Mouse (Mus musculus) thymus, postnatal 10 days (tissue): ENCODE data around the gene Pex26.
A peak's percentile ranks its signal among the peaks of the same experiment; 100 is the strongest.

Source experiments
- DNase-seq, 2 experiments: peaks; one replicate each; pipeline ENCODE4 v3.0.0; 2021; ENCODE audit warnings: low spot score in 2 of 2

Pex26 gene

GRCm38 (mm10) chr6:121166098-121166552, 17.3 kb upstream of the Pex26 start:
- no peak for DNase-seq

DNA sequence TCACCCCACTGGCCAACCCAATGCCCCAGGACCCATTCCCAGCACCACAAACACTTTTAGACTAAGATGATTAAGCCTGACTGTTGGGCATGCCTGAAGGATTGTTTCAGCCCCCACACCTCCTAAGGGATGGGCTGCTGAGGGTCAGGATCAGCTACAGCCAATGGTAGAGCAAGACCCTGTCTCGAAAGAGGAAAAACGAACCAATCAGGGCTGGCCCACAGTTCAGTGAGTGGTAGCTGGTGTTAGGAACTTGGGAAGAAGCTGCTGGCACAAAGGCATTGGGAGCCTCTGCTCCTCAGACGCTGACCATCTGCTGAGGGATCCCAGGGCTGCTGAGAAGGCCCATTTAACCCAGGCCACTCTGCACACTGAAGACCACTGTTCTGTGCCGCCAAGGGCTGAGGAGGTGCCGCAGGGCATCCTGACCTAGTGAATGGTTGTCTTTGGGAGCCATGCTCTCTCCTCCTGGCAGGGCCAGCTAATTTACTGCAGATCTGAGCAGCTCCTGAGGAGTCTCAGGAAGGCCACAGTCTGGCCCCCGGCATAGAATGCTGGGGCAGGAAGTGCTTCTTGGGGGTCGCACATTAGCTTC, 16.0 kb upstream of the Pex26 start:
- no peak for DNase-seq

DNA sequence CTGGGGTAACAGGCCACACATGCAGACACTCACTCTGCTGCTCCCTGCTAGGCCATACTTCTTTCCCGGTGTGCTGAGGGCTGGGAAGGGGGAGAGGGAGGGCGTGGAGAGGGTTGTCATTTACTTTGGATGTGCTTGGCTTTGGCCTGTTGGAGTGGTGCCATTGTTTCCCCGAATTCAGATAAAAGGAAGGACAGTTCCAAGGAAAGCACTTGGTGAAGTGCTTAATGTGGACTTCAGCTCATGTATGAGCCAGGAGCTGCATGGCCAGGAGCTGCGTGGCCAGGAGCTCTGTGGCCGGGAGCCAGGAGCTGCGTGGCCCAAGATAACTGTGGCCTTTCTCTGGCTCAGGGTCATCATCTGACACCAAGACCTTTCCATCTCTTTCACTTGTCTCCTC, 12.4 kb upstream of the Pex26 start:
- DNase-seq: no peak

DNA sequence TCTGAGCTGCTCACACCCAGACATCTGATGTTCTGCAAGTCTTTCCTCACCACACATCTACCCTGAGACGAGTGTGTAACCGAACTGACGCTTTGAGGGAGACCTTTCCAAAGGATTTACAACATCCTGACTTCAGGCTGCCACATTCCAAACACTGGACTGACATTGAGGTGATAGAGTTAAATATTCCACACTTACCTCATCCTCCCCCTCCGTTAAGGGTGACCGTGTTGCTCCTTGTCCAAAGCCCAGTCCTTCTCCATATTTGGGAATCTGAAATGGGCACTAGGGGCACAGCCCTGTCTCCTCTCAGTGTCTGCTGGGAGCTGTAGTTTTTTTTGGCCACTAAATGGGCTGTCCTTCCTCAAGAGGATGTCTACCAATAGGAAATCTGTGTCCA, 10.0 kb upstream of the Pex26 start:
- DNase-seq: no peak

DNA sequence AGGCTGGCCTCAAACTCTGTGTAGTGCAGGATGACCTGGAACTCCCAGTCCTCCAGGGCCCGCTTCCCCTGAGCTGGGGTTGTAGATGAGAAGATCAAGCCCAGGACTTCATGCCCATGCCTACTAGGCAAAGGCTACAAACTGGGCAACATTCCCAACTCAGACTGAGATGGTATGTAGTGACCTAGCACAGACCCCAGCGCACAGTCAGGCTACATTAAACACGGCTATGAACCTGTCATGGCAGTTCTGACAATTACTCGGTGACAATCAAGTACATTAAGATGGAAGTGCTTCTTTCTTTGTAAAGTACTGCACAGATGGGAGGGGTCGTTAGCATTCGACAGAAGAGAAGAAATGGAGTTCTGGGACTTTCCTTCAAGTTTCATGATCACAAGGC, 8.7 kb upstream of the Pex26 start:
- DNase-seq: no peak

DNA sequence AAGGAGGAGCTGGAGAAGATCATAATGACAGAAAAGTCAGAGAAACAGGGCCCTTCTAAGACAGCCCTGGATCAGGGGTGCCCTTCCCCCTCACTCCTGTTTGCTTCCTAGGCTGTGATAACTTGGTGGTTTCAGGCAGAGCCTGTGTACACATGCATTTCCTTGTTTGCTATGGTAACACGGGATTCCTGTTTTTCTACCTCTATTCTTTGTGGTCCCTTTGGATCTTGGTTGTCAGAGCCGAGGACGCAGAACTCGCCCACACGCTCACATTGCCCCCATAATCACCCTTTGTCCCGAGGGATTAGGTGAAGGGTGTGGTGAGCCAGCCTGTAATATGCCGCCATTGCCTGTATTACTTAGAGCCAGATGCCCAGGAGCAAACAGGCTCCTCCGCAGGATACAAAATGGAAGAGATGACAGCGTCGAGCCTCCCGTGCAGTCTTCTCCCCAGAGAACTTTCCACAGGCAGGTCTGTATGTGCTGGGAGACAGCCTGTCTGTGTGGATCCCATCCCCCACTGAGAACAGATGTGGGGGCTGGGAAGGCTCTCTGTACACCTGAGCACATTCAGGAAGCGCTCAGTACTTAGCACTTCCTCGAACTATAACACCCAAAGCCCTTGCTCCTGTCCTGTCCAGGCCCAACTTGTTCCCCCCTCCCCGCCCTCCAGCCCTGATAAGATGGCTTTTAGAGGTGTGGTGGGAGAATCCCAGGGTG, 7.3 kb upstream of the Pex26 start:
- no peak for DNase-seq

DNA sequence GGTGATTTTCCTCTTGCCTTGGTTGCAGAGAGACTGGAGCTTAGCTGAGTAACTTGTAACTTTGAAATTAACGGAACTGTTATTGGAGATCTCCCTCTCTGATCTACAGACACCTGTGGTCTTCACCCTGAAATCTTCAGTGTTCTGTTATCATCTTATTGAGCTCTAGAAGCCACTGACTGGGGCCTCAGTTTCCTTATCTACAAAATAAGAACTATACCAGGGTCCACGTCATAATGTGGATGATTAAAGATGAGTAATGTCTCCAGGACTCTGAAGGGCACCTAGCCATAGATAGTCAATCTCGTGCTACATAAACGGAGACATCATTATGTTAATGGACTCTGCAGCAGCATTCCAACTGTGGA, 6.8 kb upstream of the Pex26 start:
- no peak for DNase-seq

DNA sequence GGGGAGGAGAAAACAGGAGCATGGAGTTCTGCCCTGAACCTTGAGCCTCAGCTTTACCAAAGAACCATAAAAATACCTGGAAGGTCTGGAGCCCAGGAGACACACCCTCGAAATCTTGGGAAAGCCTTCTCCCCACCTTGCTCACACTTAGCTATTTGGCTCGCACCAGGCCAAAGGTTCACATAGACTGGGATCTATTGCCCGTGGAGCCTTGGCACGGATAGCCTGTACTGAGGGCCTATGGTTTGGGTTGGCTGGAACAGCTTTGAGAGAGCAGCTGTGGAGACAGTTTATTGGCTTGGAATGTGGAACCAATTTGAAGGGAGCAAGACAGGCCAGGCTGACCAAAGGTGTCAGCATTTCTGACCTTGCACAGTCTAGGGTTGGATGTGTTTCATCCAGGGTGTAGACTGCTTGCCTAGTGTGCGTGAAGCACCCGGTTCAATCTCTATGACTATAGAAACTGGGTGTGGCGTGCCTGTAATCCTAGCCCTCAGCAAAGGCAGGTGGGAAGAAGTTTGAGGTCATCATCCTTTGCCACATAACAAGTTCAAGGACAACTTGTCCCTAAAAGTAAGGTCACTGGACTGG, 6.3 kb upstream of the Pex26 start:
- DNase-seq: no peak

GRCm38 (mm10) chr6:121178700-121179358, 4.6 kb upstream of the Pex26 start:
- peak in 1 of 2 experiments; percentile 55 for DNase-seq

DNA sequence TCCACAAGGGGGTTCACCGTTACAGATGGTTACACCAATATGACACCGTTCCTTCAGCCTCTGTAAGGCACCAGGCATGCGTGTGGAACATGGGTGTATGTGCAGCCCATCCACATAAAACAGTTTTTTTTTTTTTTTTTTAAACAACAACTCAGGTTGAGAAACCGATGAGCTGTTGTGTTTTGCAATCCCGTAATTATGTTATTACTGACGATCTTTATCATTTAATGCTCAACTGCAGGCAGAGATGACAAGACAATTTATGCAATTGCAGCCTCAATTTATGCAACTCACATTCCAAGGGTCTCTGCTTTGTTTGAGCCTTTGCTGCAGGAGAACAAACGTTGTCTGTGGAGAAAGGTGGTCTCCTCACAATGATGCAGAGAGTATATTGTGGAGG, 3.6 kb upstream of the Pex26 start:
- no peak for DNase-seq

DNA sequence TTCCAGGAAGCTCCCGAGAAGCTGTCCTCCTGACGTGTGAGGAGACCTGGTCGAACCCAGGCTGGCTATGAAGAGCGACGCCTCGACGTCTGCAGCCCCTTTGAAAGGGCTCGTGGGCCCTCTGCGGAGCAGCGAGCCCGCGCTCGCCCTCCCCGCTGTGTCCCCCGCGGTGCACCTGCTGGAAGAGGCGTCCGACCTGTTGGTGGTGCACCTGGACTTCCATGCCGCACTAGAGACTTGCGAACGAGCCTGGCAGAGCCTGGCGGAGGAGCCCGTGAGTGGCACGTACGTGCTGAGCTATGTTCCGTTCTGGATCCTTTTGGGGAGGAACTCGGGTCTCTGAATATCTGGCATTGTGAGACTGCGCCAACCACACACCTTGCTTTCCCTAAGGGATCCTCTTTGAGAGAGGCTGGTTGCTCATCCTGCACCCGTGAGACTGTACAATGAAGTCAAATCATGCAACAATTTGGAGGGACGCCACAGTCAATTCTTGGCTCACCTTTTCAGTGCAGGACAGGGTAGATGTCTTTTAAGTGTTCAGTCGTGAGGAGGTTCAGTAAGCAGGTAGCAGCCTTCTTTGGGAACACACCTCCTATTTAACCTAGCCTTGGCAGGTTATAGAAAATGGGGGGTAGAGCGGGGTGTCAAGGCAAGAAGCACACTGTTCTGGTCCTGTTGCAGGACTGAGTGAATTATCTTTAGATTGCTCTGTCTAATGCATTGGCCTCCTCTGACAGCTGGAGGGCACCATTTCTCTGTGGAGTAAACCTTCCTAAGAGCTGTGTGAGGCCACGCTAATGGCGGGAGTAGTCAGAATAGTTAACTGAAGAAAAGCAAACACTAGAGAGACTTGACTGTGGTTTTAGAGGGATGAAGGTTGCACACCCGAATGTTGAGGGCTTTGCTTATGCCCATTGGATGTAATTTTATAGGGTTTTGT, 1.0 kb downstream of the Pex26 start:
- DNase-seq: peak; percentile 60 to 66

- DNase-seq: no peak
Measured at GRCm38 (mm10) chr6:121185232-121185631, 1.8 kb downstream of the Pex26 start.

DNA sequence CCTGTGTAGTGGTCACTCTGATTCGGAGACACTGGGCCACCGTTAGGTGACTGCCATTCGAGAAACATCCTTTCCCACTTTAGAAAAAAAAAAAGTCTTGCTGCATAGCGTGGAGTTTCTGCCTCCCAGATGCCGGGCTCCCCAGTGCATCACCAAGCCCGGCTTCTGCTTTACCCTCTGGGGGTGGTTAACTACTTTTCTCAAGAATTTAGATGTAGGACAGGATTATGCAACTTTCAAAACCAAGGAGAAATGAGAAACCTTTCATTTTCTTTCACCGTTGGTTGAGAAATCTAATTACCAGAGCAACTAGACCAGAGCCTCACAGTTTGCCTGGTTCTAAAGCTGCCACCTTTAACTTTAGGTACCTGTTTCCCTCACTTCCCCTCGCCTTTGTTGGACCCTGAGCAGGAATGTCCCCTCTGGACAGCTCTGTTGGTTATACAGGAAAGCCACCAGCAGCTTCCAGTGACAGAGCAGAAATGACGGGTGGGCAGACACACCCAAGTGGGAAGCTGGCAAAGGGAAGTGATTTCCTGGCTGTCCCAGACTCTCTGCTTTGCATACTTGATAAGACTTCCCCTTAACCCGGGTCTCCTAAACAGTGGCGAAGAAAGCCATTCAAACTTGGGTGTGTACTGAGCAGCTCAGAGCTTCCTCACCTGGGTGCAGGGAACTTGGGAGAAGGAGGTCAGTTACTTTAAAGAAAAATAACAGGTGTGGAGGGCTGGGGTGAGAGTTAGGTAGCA, 8.0 kb downstream of the Pex26 start:
- no peak for DNase-seq

DNA sequence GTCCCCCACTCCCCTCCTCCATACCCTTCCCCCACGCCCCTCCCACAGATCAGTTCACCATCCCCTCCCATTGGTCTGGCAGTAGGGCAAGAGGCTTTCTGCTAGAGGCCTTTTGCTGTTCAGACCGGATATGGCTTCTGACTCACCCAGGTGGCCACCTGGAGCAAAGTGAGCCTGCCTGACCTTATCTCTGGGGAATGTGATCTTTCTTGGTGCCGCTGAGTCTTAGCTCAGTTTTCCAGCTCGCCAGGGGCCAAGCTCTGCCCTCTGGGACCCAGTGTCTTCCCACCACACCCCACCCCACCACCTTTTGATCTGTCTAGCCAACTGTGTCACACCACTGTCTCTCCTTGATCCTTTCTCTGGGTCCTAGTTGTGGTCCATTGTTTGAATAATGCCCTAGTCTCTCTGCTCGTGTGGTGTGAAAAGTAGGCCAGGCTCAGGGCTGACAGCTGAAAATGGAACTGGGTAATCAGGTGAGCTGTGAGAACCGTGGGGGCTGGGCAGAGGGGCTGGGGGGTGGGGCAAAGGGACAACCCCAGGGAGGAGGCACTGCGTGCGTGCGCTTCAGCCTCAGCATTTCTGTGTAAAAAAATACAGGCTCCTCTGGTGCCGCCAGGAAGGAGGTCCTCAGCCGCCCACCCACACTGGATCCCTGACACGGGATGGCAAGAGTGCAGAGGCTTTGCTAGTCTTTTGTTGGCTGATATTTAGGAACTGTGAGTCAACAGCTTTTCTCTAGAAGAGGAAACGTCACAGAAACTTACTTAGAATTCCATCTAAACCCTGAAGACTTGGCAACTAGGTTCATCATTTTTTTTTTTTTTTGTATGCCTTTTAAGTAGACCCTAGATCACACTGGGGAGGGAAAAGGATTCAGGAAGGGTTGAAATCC, 10.8 kb downstream of the Pex26 start:
- no peak for DNase-seq

- DNase-seq: no peak
Measured at GRCm38 (mm10) chr6:121194956-121195731, 11.7 kb downstream of the Pex26 start.

DNA sequence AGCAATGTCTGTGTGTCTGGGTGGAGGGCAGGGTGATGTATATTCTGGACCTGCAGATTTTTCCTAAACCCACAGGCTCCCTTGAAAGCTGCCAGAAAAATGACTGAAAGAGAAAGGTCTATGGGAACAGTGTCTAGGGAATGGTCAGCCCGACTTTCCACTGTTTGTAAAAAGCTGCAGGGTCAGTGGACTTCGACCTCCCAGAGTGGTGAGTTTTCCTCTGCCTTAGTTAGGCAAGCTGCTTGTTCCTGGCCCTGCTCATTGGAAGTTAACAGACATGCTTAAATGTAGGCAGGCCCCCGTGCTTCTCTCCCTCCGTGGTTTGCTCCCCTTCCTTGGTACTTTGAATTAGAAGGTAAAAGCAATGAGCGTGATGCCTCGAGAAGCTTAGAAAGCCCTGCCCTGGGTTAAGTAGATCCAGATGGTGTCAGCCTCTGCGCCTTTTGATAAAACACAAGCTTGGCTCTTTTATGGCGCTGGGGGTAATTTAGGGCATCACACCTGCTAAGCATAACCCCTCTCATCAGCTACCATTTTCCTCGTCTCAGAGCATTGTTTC, 14.4 kb downstream of the Pex26 start:
- DNase-seq: no peak

DNA sequence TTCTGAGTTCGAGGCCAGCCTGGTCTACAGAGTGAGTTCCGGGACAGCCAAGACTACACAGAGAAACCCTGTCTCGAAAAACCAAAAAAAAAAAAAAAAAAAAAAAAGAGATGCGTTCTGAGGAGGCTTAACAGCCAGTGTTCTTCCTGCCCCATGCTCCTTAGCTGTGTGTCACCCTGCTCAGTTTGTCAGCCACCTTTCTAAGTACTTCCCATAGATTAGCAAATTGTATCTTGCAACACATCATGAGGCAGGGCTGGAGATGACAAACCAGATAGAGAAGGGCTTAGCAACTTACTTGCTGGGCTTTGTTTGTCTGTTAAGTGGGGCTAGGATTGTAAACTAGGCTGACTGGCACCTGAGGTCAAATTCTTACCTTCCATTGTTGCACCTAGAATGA, 17.0 kb downstream of the Pex26 start:
- no peak for DNase-seq

- no peak for DNase-seq
Measured at GRCm38 (mm10) chr6:121202026-121202425, 18.6 kb downstream of the Pex26 start.

DNA sequence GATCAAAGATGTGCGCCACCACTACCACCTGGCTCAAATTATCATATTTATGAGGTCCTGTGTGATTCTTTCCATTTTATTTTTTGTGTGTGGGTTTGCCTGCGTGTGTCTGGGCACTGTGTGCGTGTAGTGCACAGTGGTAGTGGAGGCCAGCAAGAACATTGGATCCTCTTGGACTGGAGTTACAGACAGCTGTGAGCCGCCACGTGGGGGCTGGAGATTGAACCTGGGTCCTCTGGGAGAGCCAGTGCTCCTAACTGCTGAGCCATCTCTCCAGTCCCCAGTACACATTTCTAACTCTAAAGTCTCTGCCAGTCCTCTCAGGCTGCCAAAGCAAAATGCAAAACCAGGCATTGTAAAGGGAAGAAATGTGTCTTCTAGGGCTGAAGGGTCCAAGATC, 23.0 kb downstream of the Pex26 start:
- no peak for DNase-seq
